Mouse (Mus musculus): Measurements from ENCODE around the gene Nfkbie. TPM values are rescaled to one million over a fixed set of nuclear protein-coding genes. Genes with fewer than 3 reads are reported as not detected.

Gene Nfkbie
- total and polyA plus RNA-seq, 3 experiments: 5.9 to 11.1 (median 9.2) TPM

DNA sequence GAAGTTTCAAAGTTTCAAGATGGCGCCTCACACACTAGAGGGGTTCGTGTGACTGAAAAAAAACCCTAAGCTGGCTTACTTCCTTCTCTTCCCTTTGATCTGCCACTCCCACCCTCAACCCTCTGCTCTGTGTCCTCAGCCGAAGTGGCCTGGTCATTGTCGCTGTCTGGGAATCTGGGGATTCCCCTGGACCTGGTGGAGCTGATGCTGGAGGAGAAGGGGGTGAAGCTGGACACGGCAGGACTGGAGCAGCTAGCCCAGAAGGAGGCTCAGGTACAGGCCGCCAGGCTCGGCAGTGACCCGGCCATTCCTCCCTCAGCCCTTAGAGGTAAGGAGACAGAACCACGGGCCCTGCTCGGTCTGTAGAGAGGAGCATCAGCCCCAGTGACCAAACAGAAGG lies 39.7 kb upstream of the Nfkbie start:
- Histone ChIP-seq H3K9me3 (replicated peaks) (no peaks in the 10 kb centered on the region), H3K4me1 (ENCODE audit: insufficient read depth, low read depth, low read length) (peaks cover 12% of the 10 kb centered on the region), H3K36me3 (replicated peaks) (peaks cover 90% of the 10 kb centered on the region), H3K27me3 (ENCODE audit: insufficient read depth, low read length) (no peaks in the 10 kb centered on the region), H3K4me3 (ENCODE audit: low read depth, low read length) (no peak overlapping the region)
- TF ChIP-seq POLR2AphosphoS5 (IDR thresholded peaks at IDR 0.05; ENCODE audit: insufficient replicate concordance, low read depth, low read length) (no peak), TAL1 (conservative IDR thresholded peaks at IDR 0.05; ENCODE audit: low read depth, low read length) (no peak), CTCF (IDR thresholded peaks at IDR 0.05; ENCODE audit: low read depth, low read length) (no peak), GATA2 (IDR thresholded peaks at IDR 0.05; ENCODE audit: borderline replicate concordance, low read depth, low read length) (no peak), GATA1 (IDR thresholded peaks at IDR 0.05; ENCODE audit: borderline replicate concordance, low read length) (no peak)
- DNase-seq (ENCODE audit: low spot score) (no peak), ATAC-seq (ENCODE audit: extremely low read depth, insufficient number of reproducible peaks, low FRiP score, poor library complexity, severe bottlenecking) (no peak)

DNA sequence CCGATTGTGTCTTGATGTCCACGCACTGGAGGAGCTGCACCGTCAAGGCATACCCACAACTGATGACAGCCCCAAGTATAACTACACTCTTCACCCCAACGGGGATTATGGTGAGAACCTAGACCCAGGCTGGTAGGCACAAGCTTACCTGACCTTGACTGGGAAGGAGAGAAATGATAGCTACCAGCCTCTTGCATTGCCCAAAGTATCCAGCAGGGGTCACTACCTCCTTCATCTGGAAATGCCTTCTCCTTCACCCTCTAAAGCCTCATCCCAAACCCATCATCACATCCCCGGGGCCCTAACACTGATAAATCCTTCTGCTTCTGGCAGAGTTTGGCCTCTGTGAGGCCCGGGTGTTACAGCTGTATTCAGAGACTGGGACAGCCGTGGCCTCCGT lies 39.0 kb upstream of the Nfkbie start:
- ATAC-seq (ENCODE audit: extremely low read depth, insufficient number of reproducible peaks, low FRiP score, poor library complexity, severe bottlenecking): peak; percentile 4; the same call in 1 of the 2 replicates
- DNase-seq (ENCODE audit: low spot score): peak; percentile 29
- peaks cover 90% of the 10 kb centered on the region for H3K36me3 ChIP-seq (replicated peaks)
- no peaks in the 10 kb centered on the region for H3K9me3 ChIP-seq (replicated peaks)
- peaks cover 12% of the 10 kb centered on the region for H3K4me1 ChIP-seq (ENCODE audit: insufficient read depth, low read depth, low read length)
- no peak overlapping the region for H3K4me3 ChIP-seq (ENCODE audit: low read depth, low read length)
- no peaks in the 10 kb centered on the region for H3K27me3 ChIP-seq (ENCODE audit: insufficient read depth, low read length)
- TF ChIP-seq TAL1 (conservative IDR thresholded peaks at IDR 0.05; ENCODE audit: low read depth, low read length) (no peak), POLR2AphosphoS5 (IDR thresholded peaks at IDR 0.05; ENCODE audit: insufficient replicate concordance, low read depth, low read length) (no peak), CTCF (IDR thresholded peaks at IDR 0.05; ENCODE audit: low read depth, low read length) (peak; percentile 99), GATA2 (IDR thresholded peaks at IDR 0.05; ENCODE audit: borderline replicate concordance, low read depth, low read length) (no peak), GATA1 (IDR thresholded peaks at IDR 0.05; ENCODE audit: borderline replicate concordance, low read length) (no peak)

DNA sequence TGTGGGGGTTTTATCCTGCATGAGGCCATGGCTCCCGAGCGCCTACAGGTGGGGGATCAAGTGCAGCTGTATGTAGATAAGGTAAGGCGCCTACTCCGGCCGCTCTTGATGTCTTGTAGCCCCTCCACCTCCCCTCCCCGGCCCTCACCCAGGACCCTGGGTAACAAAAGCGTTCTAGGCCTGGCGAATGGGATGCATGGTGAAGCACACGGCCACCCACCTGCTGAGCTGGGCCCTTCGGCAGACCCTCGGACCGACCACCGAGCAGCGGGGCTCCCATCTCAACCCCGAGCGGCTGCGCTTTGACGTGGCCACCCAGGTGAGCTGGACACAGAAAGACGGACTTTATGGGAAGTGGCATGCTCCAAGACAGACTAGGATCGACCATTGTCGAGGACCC lies 38.4 kb upstream of the Nfkbie start:
- H3K27me3 ChIP-seq (ENCODE audit: insufficient read depth, low read length): no peaks in the 10 kb centered on the region
- peaks cover 85% of the 10 kb centered on the region for H3K36me3 ChIP-seq (replicated peaks)
- H3K4me3 ChIP-seq (ENCODE audit: low read depth, low read length): no peak overlapping the region
- H3K9me3 ChIP-seq (replicated peaks): no peaks in the 10 kb centered on the region
- H3K4me1 ChIP-seq (ENCODE audit: insufficient read depth, low read depth, low read length): peaks cover 12% of the 10 kb centered on the region
- DNase-seq (ENCODE audit: low spot score) (no peak), ATAC-seq (ENCODE audit: extremely low read depth, insufficient number of reproducible peaks, low FRiP score, poor library complexity, severe bottlenecking) (no peak)
- TF ChIP-seq GATA1 (IDR thresholded peaks at IDR 0.05; ENCODE audit: borderline replicate concordance, low read length) (no peak), TAL1 (conservative IDR thresholded peaks at IDR 0.05; ENCODE audit: low read depth, low read length) (no peak), POLR2AphosphoS5 (IDR thresholded peaks at IDR 0.05; ENCODE audit: insufficient replicate concordance, low read depth, low read length) (no peak), CTCF (IDR thresholded peaks at IDR 0.05; ENCODE audit: low read depth, low read length) (no peak), GATA2 (IDR thresholded peaks at IDR 0.05; ENCODE audit: borderline replicate concordance, low read depth, low read length) (no peak)

DNA sequence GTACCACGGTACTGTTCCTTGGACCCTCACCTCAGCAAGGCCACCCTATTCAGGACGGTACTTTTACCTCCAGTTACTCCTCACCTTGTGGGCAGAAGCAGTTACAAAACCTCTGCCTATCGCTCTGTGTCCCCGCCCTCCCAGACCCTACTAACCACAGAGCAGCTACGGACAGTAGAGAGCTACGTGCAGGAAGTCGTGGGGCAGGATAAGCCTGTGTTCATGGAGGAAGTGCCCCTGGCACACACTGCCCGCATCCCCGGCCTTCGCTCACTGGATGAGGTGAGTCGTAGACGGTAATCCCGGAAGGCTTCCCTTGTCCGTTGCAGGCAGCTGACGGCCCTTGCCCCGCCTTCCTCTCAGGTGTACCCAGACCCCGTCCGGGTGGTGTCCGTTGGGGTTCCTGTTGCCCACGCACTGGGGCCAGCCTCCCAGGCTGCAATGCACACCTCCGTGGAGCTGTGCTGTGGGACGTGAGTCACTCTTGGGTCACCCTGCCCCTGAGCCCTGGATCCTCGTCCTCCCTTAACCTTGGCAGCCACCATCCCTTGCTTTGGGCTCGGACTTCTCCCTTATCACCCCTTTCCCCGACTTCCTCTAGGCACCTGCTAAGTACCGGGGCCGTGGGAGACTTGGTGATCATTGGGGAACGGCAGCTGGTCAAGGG lies 37.8 kb upstream of the Nfkbie start:
- TF ChIP-seq GATA2 (IDR thresholded peaks at IDR 0.05; ENCODE audit: borderline replicate concordance, low read depth, low read length): no peak
- no peak for TF ChIP-seq TAL1 (conservative IDR thresholded peaks at IDR 0.05; ENCODE audit: low read depth, low read length)
- TF ChIP-seq GATA1 (IDR thresholded peaks at IDR 0.05; ENCODE audit: borderline replicate concordance, low read length): no peak
- TF ChIP-seq POLR2AphosphoS5 (IDR thresholded peaks at IDR 0.05; ENCODE audit: insufficient replicate concordance, low read depth, low read length): no peak
- no peak for TF ChIP-seq CTCF (IDR thresholded peaks at IDR 0.05; ENCODE audit: low read depth, low read length)
- H3K4me1 ChIP-seq (ENCODE audit: insufficient read depth, low read depth, low read length): peaks cover 9% of the 10 kb centered on the region
- H3K4me3 ChIP-seq (ENCODE audit: low read depth, low read length): no peak overlapping the region
- DNase-seq (ENCODE audit: low spot score): no peak
- ATAC-seq (ENCODE audit: extremely low read depth, insufficient number of reproducible peaks, low FRiP score, poor library complexity, severe bottlenecking): no peak
- H3K27me3 ChIP-seq (ENCODE audit: insufficient read depth, low read length): no peaks in the 10 kb centered on the region
- no peaks in the 10 kb centered on the region for H3K9me3 ChIP-seq (replicated peaks)
- peaks cover 82% of the 10 kb centered on the region for H3K36me3 ChIP-seq (replicated peaks)

DNA sequence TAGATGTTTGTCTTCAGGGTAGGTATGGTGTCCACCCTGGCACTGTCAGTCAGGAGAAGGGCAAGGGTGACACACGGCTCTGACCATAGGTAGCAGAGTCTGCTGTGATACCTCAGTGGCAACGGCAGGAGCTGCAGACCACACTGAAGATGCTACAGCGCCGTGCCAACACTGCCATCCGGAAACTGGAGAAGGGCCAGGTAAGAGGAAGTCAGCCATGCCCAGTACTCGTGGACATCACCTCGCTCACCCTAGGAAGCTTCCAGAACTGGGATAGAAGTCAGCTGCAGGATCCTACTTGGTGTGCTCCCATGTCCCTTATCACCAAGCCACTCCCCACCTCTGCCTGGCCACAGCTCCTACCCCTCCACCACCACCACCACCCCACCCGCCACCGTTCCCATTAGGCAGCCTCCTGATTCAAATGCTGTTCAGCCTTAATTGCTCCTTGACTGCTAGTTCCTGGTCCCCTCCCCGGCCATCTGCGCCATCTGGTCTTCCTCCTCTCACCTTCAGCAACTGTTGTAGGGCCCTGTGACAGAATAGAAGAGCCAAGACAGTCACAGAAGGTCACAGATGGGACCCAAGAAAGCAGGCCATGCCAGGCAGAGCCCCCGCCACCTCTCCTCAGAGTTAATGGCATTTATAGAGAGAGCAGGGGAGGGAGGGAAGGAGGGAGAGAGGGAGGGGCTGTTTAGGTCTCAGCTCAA lies 36.6 kb upstream of the Nfkbie start:
- Histone ChIP-seq H3K27me3 (ENCODE audit: insufficient read depth, low read length) (peaks cover 7% of the 10 kb centered on the region; the same call in 1 of the 2 replicates), H3K4me1 (ENCODE audit: insufficient read depth, low read depth, low read length) (peaks cover 9% of the 10 kb centered on the region), H3K9me3 (replicated peaks) (no peaks in the 10 kb centered on the region), H3K4me3 (ENCODE audit: low read depth, low read length) (no peak overlapping the region), H3K36me3 (replicated peaks) (peaks cover 75% of the 10 kb centered on the region)
- TF ChIP-seq GATA1 (IDR thresholded peaks at IDR 0.05; ENCODE audit: borderline replicate concordance, low read length) (no peak), TAL1 (conservative IDR thresholded peaks at IDR 0.05; ENCODE audit: low read depth, low read length) (no peak), GATA2 (IDR thresholded peaks at IDR 0.05; ENCODE audit: borderline replicate concordance, low read depth, low read length) (no peak), POLR2AphosphoS5 (IDR thresholded peaks at IDR 0.05; ENCODE audit: insufficient replicate concordance, low read depth, low read length) (no peak), CTCF (IDR thresholded peaks at IDR 0.05; ENCODE audit: low read depth, low read length) (no peak)
- DNase-seq (ENCODE audit: low spot score) (no peak), ATAC-seq (ENCODE audit: extremely low read depth, insufficient number of reproducible peaks, low FRiP score, poor library complexity, severe bottlenecking) (no peak)

DNA sequence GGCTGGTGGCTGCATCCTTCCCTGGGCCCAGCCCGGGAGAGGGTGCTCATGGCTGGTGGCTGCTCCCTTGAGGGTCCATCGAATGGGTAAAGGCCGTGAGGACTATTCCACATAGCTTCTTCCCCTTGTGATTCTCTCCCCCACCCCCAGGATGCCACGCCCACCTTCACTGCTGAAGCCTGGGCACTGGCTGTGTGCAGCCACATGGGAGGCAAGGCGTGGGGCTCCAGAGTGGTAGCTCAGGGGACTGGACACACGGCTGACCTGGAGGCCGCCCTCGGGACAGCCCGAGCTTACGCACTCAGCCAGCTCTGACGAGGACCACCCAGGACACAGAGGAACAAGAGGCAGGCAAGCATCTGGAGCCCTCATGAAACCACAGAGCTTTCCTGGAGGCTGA lies 35.4 kb upstream of the Nfkbie start:
- TF ChIP-seq POLR2AphosphoS5 (IDR thresholded peaks at IDR 0.05; ENCODE audit: insufficient replicate concordance, low read depth, low read length) (no peak), GATA1 (IDR thresholded peaks at IDR 0.05; ENCODE audit: borderline replicate concordance, low read length) (no peak), TAL1 (conservative IDR thresholded peaks at IDR 0.05; ENCODE audit: low read depth, low read length) (no peak), GATA2 (IDR thresholded peaks at IDR 0.05; ENCODE audit: borderline replicate concordance, low read depth, low read length) (no peak), CTCF (IDR thresholded peaks at IDR 0.05; ENCODE audit: low read depth, low read length) (no peak)
- ATAC-seq (ENCODE audit: extremely low read depth, insufficient number of reproducible peaks, low FRiP score, poor library complexity, severe bottlenecking): no peak
- no peaks in the 10 kb centered on the region for H3K9me3 ChIP-seq (replicated peaks)

More for the DNA sequence above, 35.4 kb upstream of the Nfkbie start:
- Histone ChIP-seq H3K4me1 (ENCODE audit: insufficient read depth, low read depth, low read length) (peaks cover 4% of the 10 kb centered on the region), H3K36me3 (replicated peaks) (peaks cover 64% of the 10 kb centered on the region), H3K4me3 (ENCODE audit: low read depth, low read length) (no peak overlapping the region), H3K27me3 (ENCODE audit: insufficient read depth, low read length) (peaks cover 17% of the 10 kb centered on the region)
- DNase-seq (ENCODE audit: low spot score): no peak
